Mouse (Mus musculus): ENCODE measurements around the gene Tssk3.
A peak's percentile ranks its signal among the peaks of the same experiment; 100 is the strongest.

Gene Tssk3

GRCm38 (mm10) chr4:129500607-129501566 is 10.1 kb upstream of the Tssk3 start:
- DNase-seq = peak; percentile 91 to 94

GRCm38 (mm10) chr4:129500017-129500416 is 9.2 kb upstream of the Tssk3 start:
- DNase-seq = no peak

- DNase-seq = peak; percentile 21 to 32
These were observed 8.1 kb upstream of the Tssk3 start for GRCm38 (mm10) chr4:129498941-129499340.

- DNase-seq = peak; percentile 63 to 74
These were observed 5.8 kb upstream of the Tssk3 start for GRCm38 (mm10) chr4:129496631-129497030.

- DNase-seq = peak; percentile 31 to 33
These were observed 5.1 kb upstream of the Tssk3 start for GRCm38 (mm10) chr4:129495672-129496562.

GRCm38 (mm10) chr4:129494681-129495080 is 3.9 kb upstream of the Tssk3 start:
- DNase-seq = peak; percentile 38 to 61

- no peak for DNase-seq
These were observed 9.7 kb downstream of the Tssk3 start for GRCm38 (mm10) chr4:129481090-129481489.

- no peak for DNase-seq
These were observed 11.0 kb downstream of the Tssk3 start for GRCm38 (mm10) chr4:129479863-129480262.

GRCm38 (mm10) chr4:129476047-129476446 is 14.8 kb downstream of the Tssk3 start:
- DNase-seq = no peak

GRCm38 (mm10) chr4:129464286-129464815 is 26.5 kb downstream of the Tssk3 start:
- no peak for DNase-seq

- no peak for DNase-seq
These were observed 27.4 kb downstream of the Tssk3 start for GRCm38 (mm10) chr4:129463097-129464059.

GRCm38 (mm10) chr4:129462118-129462517 is 28.7 kb downstream of the Tssk3 start:
- DNase-seq = peak; percentile 25 to 36

- peak; percentile 100 for DNase-seq
These were observed 29.4 kb downstream of the Tssk3 start, which contains the start of gene Bsdc1 for GRCm38 (mm10) chr4:129461183-129461960. Gene Bsdc1, plus strand, starts transcription at chr4:129461581.

GRCm38 (mm10) chr4:129460827-129461182 is 30.0 kb downstream of the Tssk3 start:
- DNase-seq = no peak

- peak; percentile 22 to 31 for DNase-seq
These were observed 31.1 kb downstream of the Tssk3 start for GRCm38 (mm10) chr4:129459726-129460125.

GRCm38 (mm10) chr4:129457311-129457710 is 33.5 kb downstream of the Tssk3 start:
- DNase-seq = peak in 1 of 2 experiments; percentile 14

- peak in 1 of 2 experiments; percentile 34 for DNase-seq
These were observed 34.7 kb downstream of the Tssk3 start for GRCm38 (mm10) chr4:129456126-129456525.

- DNase-seq = peak; percentile 65 to 73
These were observed 35.6 kb downstream of the Tssk3 start for GRCm38 (mm10) chr4:129455265-129455664.

GRCm38 (mm10) chr4:129451471-129452169 is 39.2 kb downstream of the Tssk3 start:
- DNase-seq = no peak

- DNase-seq = no peak
These were observed 40.0 kb downstream of the Tssk3 start for GRCm38 (mm10) chr4:129450851-129451250.
